Mouse (Mus musculus): ENCODE measurements around the gene Wbp11.

DNA sequence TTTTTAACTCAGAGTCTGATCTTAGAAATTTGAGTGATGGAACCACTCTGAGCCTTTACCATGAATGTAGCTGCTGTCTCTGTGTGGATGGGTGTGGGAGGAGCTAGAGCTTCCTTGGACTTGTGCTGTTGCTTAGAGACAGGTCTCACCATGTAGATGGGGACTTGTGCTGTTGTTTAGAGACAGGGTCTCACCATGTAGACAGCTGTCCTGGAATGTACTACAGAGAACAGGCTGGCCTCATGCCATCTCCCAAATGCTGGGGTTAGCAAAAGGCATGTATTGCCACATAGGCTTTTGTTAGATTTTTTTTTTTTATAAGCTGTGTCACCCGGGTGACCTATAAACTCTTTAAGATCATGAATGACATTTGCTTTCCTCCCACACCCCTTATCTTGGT, 64.1 kb downstream of the Wbp11 start:
- TF ChIP-seq POLR2A (IDR thresholded peaks at IDR 0.05; ENCODE audit: extremely low read depth, insufficient read depth, low read length), result no peak
- no peak for TF ChIP-seq CTCF (IDR thresholded peaks at IDR 0.05; ENCODE audit: extremely low read depth, insufficient read depth, low read length)

Data from cortical plate, adult 2 months (tissue).